In the genomic region with DNA sequence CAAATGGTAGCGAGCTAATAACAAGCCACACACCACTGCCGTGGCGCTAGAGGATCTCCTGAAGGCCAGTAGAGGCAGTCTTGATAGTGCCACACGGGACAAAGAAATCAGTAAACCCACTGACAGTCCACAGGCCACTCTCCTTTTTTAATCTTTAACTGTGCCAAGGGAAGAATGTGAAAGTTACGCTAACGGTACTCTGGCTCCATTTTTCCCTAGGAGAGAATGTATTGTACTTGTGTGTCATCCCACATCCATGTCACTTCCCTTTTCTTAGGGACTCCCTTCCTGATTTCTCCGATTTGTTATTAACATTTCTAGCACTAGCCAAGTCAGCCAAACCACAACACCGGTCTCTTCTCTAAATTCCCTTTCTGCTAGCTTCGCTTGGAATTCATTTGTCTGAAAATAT, we compare ENCODE assay signal across 8 mouse cellular contexts. TPM values are rescaled to one million over a fixed set of nuclear protein-coding genes. Genes with fewer than 3 reads are reported as not detected.
DNase-seq lines count a peak whose midpoint lies in the region; ATAC-seq and TF ChIP-seq lines count a peak whose summit lies in the region.

No protein-coding gene starts in this region.

- no peaks in the 10 kb centered on the region for H3K27me3 ChIP-seq in MEL (ENCODE audit: control insufficient read depth in 1 of 2, insufficient read depth in 2 of 2, low read length in 2 of 2)
- H3K27me3 ChIP-seq in hindbrain, embryonic 15.5 days, result peaks cover 6% of the 10 kb centered on the region; the same call in 1 of the 2 replicates
- H3K27me3 ChIP-seq in liver, embryonic 11.5 days (replicated peaks; ENCODE audit: control insufficient read depth, insufficient read depth, low read length), result no peaks in the 10 kb centered on the region

- peak; percentile 32 for DNase-seq in MEL (ENCODE audit: low read depth, low spot score)
- no peak for DNase-seq in liver, embryonic 11.5 days (ENCODE audit: low spot score)
- DNase-seq in monocyte, adult 2 months (ENCODE audit: low read depth in 1 of 2, low spot score in 2 of 2), result peak; percentile 6 to 16
- no peak for DNase-seq in natural killer cell, adult 2 months (ENCODE audit: low spot score in 2 of 2)
- DNase-seq in cerebellum, adult 18-20 months, result no peak
- no peak for DNase-seq in frontal cortex, adult 2 months (ENCODE audit: extremely low spot score in 1 of 2, low spot score in 1 of 2)

- TF ChIP-seq CTCF in MEL (IDR thresholded peaks at IDR 0.05 in 2 of 3, conservative IDR thresholded peaks at IDR 0.05 in 1 of 3; ENCODE audit: control insufficient read depth in 1 of 3, insufficient read depth in 1 of 3, low read depth in 2 of 3, low read length in 3 of 3, poor library complexity in 1 of 3, severe bottlenecking in 1 of 3), result no peak
- TF ChIP-seq CTCF in embryonic fibroblast, embryonic 13.5 days (IDR thresholded peaks at IDR 0.05; ENCODE audit: borderline replicate concordance, insufficient read depth, low read length), result peak; percentile 5; the same call in 1 of the 2 replicates

- TF ChIP-seq POLR2A in MEL (IDR thresholded peaks at IDR 0.05; ENCODE audit: control insufficient read depth in 1 of 2, insufficient read depth in 1 of 2, low read depth in 1 of 2, low read length in 2 of 2, poor library complexity in 1 of 2), result no peak
- TF ChIP-seq POLR2A in embryonic fibroblast, embryonic 13.5 days (IDR thresholded peaks at IDR 0.05; ENCODE audit: low read depth, low read length), result no peak

- WGBS in hindbrain, embryonic 15.5 days, result 52% methylated on average over 9 of the region's 9 CpGs
- 16% methylated on average over 9 of the region's 9 CpGs for WGBS in liver, embryonic 11.5 days

- no peaks in the 10 kb centered on the region for H3K9me3 ChIP-seq in MEL (replicated peaks; ENCODE audit: insufficient read depth, low read length)
- no peaks in the 10 kb centered on the region for H3K9me3 ChIP-seq in hindbrain, embryonic 15.5 days
- H3K9me3 ChIP-seq in liver, embryonic 11.5 days (ENCODE audit: control insufficient read depth, low read length), result no peaks in the 10 kb centered on the region

- H3K4me1 ChIP-seq in MEL (ENCODE audit: control insufficient read depth in 1 of 2, insufficient read depth in 2 of 2, low read length in 2 of 2), result peaks cover 3 to 7% of the 10 kb centered on the region in 2 experiments; a peak in 2 of 4 replicates
- H3K4me1 ChIP-seq in embryonic fibroblast, embryonic 13.5 days (ENCODE audit: control insufficient read depth, insufficient read depth, low read length), result peaks cover 2% of the 10 kb centered on the region; the same call in 1 of the 2 replicates
- peaks cover 15% of the 10 kb centered on the region for H3K4me1 ChIP-seq in hindbrain, embryonic 15.5 days (replicated peaks)
- H3K4me1 ChIP-seq in liver, embryonic 11.5 days (replicated peaks; ENCODE audit: control insufficient read depth, insufficient read depth, low read length), result peaks cover 3% of the 10 kb centered on the region; the same call in 1 of the 2 replicates

- H3K27ac ChIP-seq in MEL (ENCODE audit: control insufficient read depth, low read depth, low read length), result no peak overlapping the region
- peak overlapping the region; percentile 87 for H3K27ac ChIP-seq in embryonic fibroblast, embryonic 13.5 days (ENCODE audit: insufficient read depth, low read length)
- H3K27ac ChIP-seq in hindbrain, embryonic 15.5 days (replicated peaks), result no peak overlapping the region
- no peak overlapping the region for H3K27ac ChIP-seq in liver, embryonic 11.5 days (ENCODE audit: low read depth, low read length)

- no peak for TF ChIP-seq RAD21 in MEL (IDR thresholded peaks at IDR 0.05; ENCODE audit: low read depth, low read length)

- H3K79me2 ChIP-seq in MEL (ENCODE audit: control insufficient read depth, insufficient read depth, low read length, poor library complexity), result peaks cover 3% of the 10 kb centered on the region

- H3K4me2 ChIP-seq in hindbrain, embryonic 15.5 days, result peak overlapping the region; percentile 94
- H3K4me2 ChIP-seq in liver, embryonic 11.5 days, result peak overlapping the region; percentile 73

- TF ChIP-seq EP300 in MEL (IDR thresholded peaks at IDR 0.05; ENCODE audit: low read depth in 1 of 2, low read length in 2 of 2), result no peak

- no peak overlapping the region; the same call in 1 of the 2 replicates for H3K9ac ChIP-seq in MEL (ENCODE audit: control insufficient read depth, low read depth, low read length, poor library complexity, severe bottlenecking)
- no peak overlapping the region for H3K9ac ChIP-seq in hindbrain, embryonic 15.5 days
- peak overlapping the region; percentile 80; the same call in 1 of the 2 replicates for H3K9ac ChIP-seq in liver, embryonic 11.5 days (ENCODE audit: low read depth, low read length)

- peak overlapping the region; percentile 2 to 74 for H3K4me3 ChIP-seq in MEL (ENCODE audit: control insufficient read depth in 1 of 2, insufficient read depth in 1 of 2, low read depth in 2 of 2, low read length in 2 of 2)
- H3K4me3 ChIP-seq in embryonic fibroblast, embryonic 13.5 days (ENCODE audit: insufficient read depth, low read length), result peak overlapping the region; percentile 81
- H3K4me3 ChIP-seq in hindbrain, embryonic 15.5 days, result peak overlapping the region; percentile 92
- peak overlapping the region; percentile 82 for H3K4me3 ChIP-seq in liver, embryonic 11.5 days (ENCODE audit: low read depth, low read length)

- ATAC-seq in hindbrain, embryonic 15.5 days (ENCODE audit: low FRiP score, low read depth), result no peak
- no peak for ATAC-seq in liver, embryonic 11.5 days (replicated peaks; ENCODE audit: low FRiP score)

- peaks cover 0 to 6% of the 10 kb centered on the region in 2 experiments; a peak in 1 of 4 replicates for H3K36me3 ChIP-seq in MEL (ENCODE audit: control insufficient read depth in 1 of 2, insufficient read depth in 2 of 2, low read length in 2 of 2)
- no peaks in the 10 kb centered on the region for H3K36me3 ChIP-seq in hindbrain, embryonic 15.5 days
- H3K36me3 ChIP-seq in liver, embryonic 11.5 days (ENCODE audit: control insufficient read depth, insufficient read depth, low read length), result no peaks in the 10 kb centered on the region

TF ChIP-seq in MEL, 35 proteins besides CTCF, POLR2A, EP300 and RAD21:
- TF ChIP-seq ZKSCAN1 (IDR thresholded peaks at IDR 0.05; ENCODE audit: low read depth, low read length), result no peak
- TF ChIP-seq TBP (IDR thresholded peaks at IDR 0.05; ENCODE audit: low read depth, low read length), result no peak
TF ChIP-seq in MEL: peak in this region for 0.

RNA-seq across cellular contexts. Expression of a gene that starts 1.5 kb away (rescaled TPM):
- 6.7 and 8.7 TPM in 2 replicates for total RNA-seq in MEL (2012; rRNA removed)
- 1 to 10 TPM in 1 of 2 experiments, not detected in 1; 9.9 TPM for polyA plus RNA-seq in MEL (2012; ENCODE audit: insufficient read depth in 1 of 2, insufficient read length in 2 of 2, low read depth in 1 of 2, low replicate concordance in 2 of 2, missing spikeins in 1 of 2)
- 192 and 292 TPM in 2 replicates for polyA plus RNA-seq in embryonic fibroblast, embryonic 13.5 days (2011; ENCODE audit: insufficient read length, low read depth, missing spikeins)
- polyA plus RNA-seq in hindbrain, embryonic 15.5 days (2015; fragmentation: Nextera tagmentation; extraction: Ambion mirVana), result 15.0 and 16.0 TPM in 2 replicates
- polyA plus RNA-seq in liver, embryonic 11.5 days (2014; fragmentation: Nextera tagmentation; extraction: Ambion mirVana), result 26.6 and 29.1 TPM in 2 replicates
- polyA plus RNA-seq in frontal cortex, adult 2 months (2012; rRNA removed), result 19.1 and 22.6 TPM in 2 replicates

Comparison
In these comparisons a context has a peak if more than half of its experiments do, and no peak if none do; other contexts are left out.
1. DNase-seq: peak in MEL (single experiment) and monocyte, adult 2 months (2 of 2); none in liver, embryonic 11.5 days (single experiment), natural killer cell, adult 2 months (0 of 2), cerebellum, adult 18-20 months (0 of 2) and frontal cortex, adult 2 months (0 of 2).
2. H3K4me3 ChIP-seq: peak in every context shown above with its lines; median percentile 92 in hindbrain, embryonic 15.5 days; 82 in liver, embryonic 11.5 days; 81 in embryonic fibroblast, embryonic 13.5 days; 38 in MEL.